Mouse (Mus musculus) splenic B cell, adult 2 months (primary cell): Measurements from ENCODE around the gene Rasgrf2.

Experiments
- DNase-seq: peaks from one replicate; pipeline ENCODE4 v3.0.0-alpha.2; 2011; ENCODE audit warnings: low read depth, low spot score
- H3K27me3 ChIP-seq: 2 replicates; pipeline ENCODE4 v1.6.1; 2012; ENCODE audit warnings: mild to moderate bottlenecking, low read length, moderate library complexity, mixed read lengths; ENCODE audit not compliant: control insufficient read depth, poor library complexity, insufficient read depth, severe bottlenecking
- H3K36me3 ChIP-seq: 2 replicates; pipeline ENCODE4 v1.6.1; 2012; ENCODE audit warnings: mild to moderate bottlenecking, low read length, moderate library complexity, mixed read lengths; ENCODE audit not compliant: control insufficient read depth, poor library complexity, insufficient read depth, severe bottlenecking

Rasgrf2 gene

GRCm38 (mm10) chr13:91868577-91868976, 262.9 kb downstream of the Rasgrf2 start:
- Histone ChIP-seq H3K36me3 (no peaks in the 10 kb centered on the region), H3K27me3 (no peaks in the 10 kb centered on the region)
- no peak for DNase-seq

GRCm38 (mm10) chr13:91858835-91859234, 272.6 kb downstream of the Rasgrf2 start:
- DNase-seq: peak; percentile 39
- no peaks in the 10 kb centered on the region for H3K27me3 ChIP-seq
- no peaks in the 10 kb centered on the region for H3K36me3 ChIP-seq

GRCm38 (mm10) chr13:91857427-91857826, 274.0 kb downstream of the Rasgrf2 start:
- Histone ChIP-seq H3K36me3 (no peaks in the 10 kb centered on the region), H3K27me3 (no peaks in the 10 kb centered on the region)
- no peak for DNase-seq

GRCm38 (mm10) chr13:91854412-91854811, 277.0 kb downstream of the Rasgrf2 start:
- Histone ChIP-seq H3K36me3 (no peaks in the 10 kb centered on the region), H3K27me3 (no peaks in the 10 kb centered on the region)
- DNase-seq: no peak
